Mouse (Mus musculus) olfactory bulb, adult 2 months (tissue): ENCODE measurements around the gene Tex11. TPM values are rescaled to one million over a fixed set of nuclear protein-coding genes. Genes with fewer than 3 reads are reported as not detected.
"Not testable (repeated sequence)": the region's sequence is repeated elsewhere in the genome, so short reads cannot be mapped to it uniquely, and the experiment has no call there.

Experiments used
- H3K27ac ChIP-seq: fragments of 200-500 bp; 2 replicates; pipeline ENCODE4 v1.5.1; 2012; ENCODE audit warnings: low read depth, low read length; ENCODE audit not compliant: insufficient read depth
- H3K4me1 ChIP-seq: fragments of 200-500 bp; 2 replicates; pipeline ENCODE4 v1.6.1; 2012; ENCODE audit warnings: low read length; ENCODE audit not compliant: control insufficient read depth, insufficient read depth
- H3K4me3 ChIP-seq: fragments of 200-500 bp; 2 replicates; pipeline ENCODE4 v1.5.1; 2012; ENCODE audit warnings: mild to moderate bottlenecking, low read depth, low read length, moderate library complexity; ENCODE audit not compliant: insufficient read depth
- CTCF ChIP-seq: fragments of 200-500 bp; IDR thresholded peaks from 2 replicates; pipeline ENCODE4 v1.5.1; 2012; ENCODE audit warnings: low read depth, mild to moderate bottlenecking, low read length, moderate library complexity; ENCODE audit not compliant: insufficient read depth
- POLR2A ChIP-seq: fragments of 200-500 bp; IDR thresholded peaks from 2 replicates; pipeline ENCODE4 v1.6.1; 2012; ENCODE audit warnings: mild to moderate bottlenecking, low read depth, low read length, moderate library complexity; ENCODE audit not compliant: insufficient read depth
- WGBS: fragments of 180-500 bp; shearing (Covaris S2); methylation state at CpG from one replicate; pipeline ENCODE4 v1.1.7; 2018; 5-methylcytosine and 5-hydroxymethylcytosine counted together
- polyA plus RNA-seq: library from polyadenylated mRNA; stranded (reverse); fragments of >200 nt; gene quantifications from 2 replicates; pipeline ENCODE4 v1.2.4, GENCODE M21; 2012; ENCODE audit warnings: low replicate concordance; ENCODE audit not compliant: missing spikeins, insufficient read depth, insufficient read length

The Tex11 gene
- polyA plus RNA-seq, result not detected in 2 replicates

DNA sequence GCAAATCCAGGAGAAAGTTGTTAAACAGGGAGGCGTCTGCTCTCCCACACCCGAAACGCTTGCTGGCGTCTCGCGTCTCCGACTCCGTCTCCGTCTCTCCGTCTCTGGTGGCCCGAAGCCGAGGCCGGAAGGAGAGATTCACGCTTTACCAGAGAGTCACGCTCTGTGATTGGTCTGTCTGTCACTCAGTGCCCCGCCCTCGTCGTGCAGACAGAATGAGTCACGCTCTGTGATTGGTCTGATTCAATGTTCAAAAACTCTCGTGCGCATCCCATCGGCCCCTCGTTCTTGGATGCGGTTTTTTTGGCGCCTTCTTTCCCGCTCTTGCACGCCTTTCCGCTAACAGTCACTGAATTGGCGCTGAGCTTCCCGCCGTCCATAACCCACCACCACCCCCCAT is at the start of gene Tex11:
Gene Tex11, minus strand, starts transcription at position 127 of the 400 bp plus-strand sequence.
- H3K4me1 ChIP-seq, result no peaks in the 10 kb centered on the region
- TF ChIP-seq CTCF (no peak), POLR2A (no peak)
- H3K4me3 ChIP-seq, result no peak within 1 kb of the TSS
- WGBS, result 91% methylated on average over 31 of the region's 31 CpGs
- H3K27ac ChIP-seq, result no peak within 1 kb of the TSS

DNA sequence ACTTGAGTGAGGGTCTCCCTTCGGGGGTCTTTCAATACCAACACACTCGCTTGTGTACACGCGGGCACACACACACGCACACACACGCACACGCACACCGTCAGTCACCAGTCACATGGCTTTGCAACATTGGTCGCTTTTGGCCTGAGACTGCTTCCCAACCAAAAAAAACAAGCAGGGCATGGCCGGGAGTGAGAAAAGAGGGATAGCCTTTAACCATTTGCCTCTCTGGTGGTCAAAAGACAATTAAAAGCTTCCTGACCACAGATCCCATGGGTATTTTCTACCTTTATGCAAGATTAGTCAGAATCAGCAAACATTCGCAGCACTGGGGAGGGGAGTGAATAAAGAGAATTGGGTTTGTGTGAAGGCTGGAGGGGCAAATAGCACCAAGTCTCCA is 26.5 kb upstream of the Tex11 start, which contains the start of gene Slc7a3:
Gene Slc7a3, minus strand, starts transcription at position 101 of the 400 bp plus-strand sequence.
- 44% methylated on average over 11 of the region's 11 CpGs for WGBS
- no peak within 1 kb of the TSS for H3K27ac ChIP-seq
- peaks cover 7% of the 10 kb centered on the region; the same call in 1 of the 2 replicates for H3K4me1 ChIP-seq
- TF ChIP-seq POLR2A (no peak), CTCF (no peak)
- H3K4me3 ChIP-seq, result 0 out of 2 replicates have a peak within 1 kb of the TSS, but pooled peaks have one; percentile 10

DNA sequence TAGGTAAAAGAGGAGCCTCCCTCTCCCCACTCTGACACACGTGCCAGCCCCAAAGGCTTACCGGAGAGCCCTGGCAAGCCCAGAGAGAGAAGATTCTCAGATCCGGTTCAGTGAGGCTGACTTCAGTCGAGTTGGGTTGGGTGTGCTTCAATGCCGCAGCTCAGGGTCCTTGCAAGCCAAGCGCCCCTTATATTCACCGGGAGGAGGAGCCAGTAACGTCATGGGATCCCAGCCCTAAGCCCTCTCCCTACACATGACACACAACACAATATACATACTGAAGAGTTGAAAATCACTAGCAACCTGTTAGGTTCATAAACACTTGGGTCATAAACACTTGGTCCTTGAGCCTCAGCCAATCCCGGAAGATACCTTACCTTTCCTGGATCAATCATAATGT is 25.7 kb upstream of the Tex11 start:
- 25% methylated on average over 9 of the region's 9 CpGs for WGBS

DNA sequence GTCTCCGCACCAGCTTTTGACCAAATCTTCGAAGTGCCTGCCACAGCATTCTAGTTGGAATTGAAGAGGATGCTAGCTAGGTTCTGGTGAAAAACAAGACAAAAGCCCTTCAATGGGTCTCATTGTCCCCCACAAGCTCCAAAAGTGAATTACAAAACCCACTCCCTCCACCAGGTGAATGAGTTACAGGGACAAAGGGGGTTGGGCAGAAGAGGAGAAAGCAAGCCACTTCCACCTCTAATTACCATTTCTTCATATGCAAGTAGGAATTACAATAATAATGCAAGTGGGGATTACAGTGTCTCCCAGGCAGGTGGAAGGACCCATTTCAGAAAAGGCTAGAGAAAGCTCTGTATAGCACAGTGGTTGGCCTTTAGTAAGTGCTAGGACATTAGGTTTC is 24.7 kb upstream of the Tex11 start:
- H3K4me3 ChIP-seq, result no peak overlapping the region
- peaks cover 7% of the 10 kb centered on the region; the same call in 1 of the 2 replicates for H3K4me1 ChIP-seq
- TF ChIP-seq CTCF, result no peak
- no peak for TF ChIP-seq POLR2A
- 77% methylated on average over 2 of the region's 2 CpGs for WGBS
- no peak overlapping the region for H3K27ac ChIP-seq

More for the DNA sequence above, 25.7 kb upstream of the Tex11 start:
- H3K4me3 ChIP-seq, result 0 out of 2 replicates have a peak overlapping the region, but pooled peaks have one; percentile 10
- H3K27ac ChIP-seq, H3K4me1 ChIP-seq: not testable (repeated sequence)

DNA sequence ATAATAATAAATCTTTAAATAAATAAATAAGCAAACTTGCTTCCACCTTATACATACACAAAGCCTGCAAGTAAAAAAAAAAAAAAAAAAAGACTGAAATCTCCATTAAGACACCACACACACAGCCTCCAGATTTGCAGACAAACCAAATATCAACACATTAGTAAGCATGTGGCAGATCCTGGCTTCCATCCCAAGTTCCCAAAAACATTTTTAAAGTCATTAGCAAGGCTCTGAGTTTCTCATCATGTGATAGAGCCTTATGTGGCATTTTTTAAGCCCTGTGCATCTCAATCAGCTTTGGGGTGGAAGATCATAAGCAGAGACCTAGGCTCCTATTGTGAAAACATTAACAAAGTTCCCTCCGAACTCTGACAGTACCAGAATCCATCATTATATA is 5.8 kb upstream of the Tex11 start:
- Histone ChIP-seq H3K27ac (no peak overlapping the region), H3K4me1 (no peaks in the 10 kb centered on the region), H3K4me3 (no peak overlapping the region)
- 62% methylated on average over 1 of the region's 1 CpGs for WGBS
- no peak for TF ChIP-seq CTCF
- TF ChIP-seq POLR2A, result no peak

DNA sequence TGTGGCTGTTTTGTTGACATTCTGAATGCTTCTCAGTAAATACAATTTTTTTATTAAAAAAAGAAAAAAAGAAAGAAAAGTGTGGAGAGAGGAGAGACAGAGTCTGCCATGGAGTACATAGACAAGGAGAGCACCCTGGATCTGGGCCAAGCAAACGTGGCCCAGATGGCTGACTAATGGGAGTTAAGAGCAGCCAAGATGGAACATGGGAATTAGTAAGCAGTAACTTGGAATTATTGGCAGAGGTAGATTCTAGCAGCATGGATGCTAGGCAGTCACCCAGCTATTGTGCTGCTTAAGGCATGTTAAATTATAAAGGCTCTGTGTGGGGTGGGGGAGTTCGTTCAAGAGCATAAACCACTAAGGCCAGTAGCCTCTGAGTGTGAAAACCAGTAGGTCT is 4.0 kb upstream of the Tex11 start:
- Histone ChIP-seq H3K4me3 (no peak overlapping the region), H3K4me1 (no peaks in the 10 kb centered on the region), H3K27ac (no peak overlapping the region)
- 36% methylated on average over 2 of the region's 2 CpGs for WGBS
- TF ChIP-seq CTCF, result no peak
- no peak for TF ChIP-seq POLR2A

DNA sequence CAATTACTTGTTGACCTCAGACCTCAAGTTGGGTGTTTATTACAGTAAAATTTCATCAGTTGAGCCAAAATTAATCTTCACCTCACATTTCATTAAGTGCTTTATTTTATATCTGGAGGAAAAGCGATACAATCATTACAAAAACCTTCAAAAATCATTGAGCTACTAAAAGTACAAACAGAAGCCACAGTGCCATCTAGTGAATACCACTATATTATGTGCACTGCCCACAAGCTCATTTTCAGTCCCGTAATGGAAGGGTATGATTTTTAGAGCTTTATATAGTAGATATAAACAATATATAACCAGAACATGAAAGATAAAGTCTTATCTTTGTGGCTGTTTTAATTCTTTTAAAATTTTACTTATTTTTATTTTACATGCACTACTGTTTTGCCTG is 115.8 kb downstream of the Tex11 start:
- H3K4me3 ChIP-seq, result no peak overlapping the region
- no peaks in the 10 kb centered on the region for H3K4me1 ChIP-seq
- no peak overlapping the region for H3K27ac ChIP-seq
- TF ChIP-seq POLR2A (no peak), CTCF (no peak)
- WGBS, result 14% methylated on average over 2 of the region's 2 CpGs

DNA sequence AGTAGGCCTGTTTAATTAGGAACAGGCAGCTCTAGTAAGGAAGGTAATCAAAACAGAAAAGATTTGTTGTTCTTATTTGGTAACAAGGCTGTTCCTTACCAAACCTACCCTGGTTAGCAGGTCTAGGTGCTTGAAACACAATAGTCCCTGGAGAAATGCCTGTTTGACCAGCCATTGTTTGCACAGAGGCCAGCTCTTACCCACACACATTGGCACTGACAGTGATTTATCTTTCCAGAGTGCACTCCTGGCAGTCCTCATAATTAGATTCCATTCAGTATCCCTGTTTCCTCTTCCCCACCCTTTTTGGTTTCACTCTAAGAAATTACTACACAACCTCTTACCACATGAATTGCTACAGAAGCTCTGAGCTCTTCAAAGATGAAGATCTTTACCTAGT is 220.3 kb downstream of the Tex11 start:
- H3K4me3 ChIP-seq, result no peak overlapping the region
- H3K4me1 ChIP-seq, result no peaks in the 10 kb centered on the region
- TF ChIP-seq POLR2A (no peak), CTCF (no peak)
- H3K27ac ChIP-seq, result no peak overlapping the region

DNA sequence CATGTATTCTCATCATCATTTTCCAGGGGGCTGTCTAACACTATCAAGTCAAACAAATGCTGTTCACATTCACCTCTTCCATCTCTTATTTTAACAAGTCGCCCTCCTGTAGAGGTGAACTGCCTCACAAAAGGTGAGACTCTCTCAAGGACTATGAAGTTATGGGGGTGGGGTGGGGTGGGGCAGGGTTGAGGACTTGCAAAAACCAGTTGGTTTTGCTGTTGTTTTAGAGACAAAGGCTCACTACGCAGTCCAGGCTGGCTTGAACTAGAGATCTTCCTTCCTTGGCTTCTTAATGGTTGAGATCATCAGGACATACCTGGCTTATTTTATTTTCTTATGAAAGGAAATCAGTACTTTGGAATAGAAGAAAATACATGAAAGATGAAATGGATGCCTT is 226.7 kb downstream of the Tex11 start:
- no peak for TF ChIP-seq POLR2A
- TF ChIP-seq CTCF, result no peak
- Histone ChIP-seq H3K27ac (no peak overlapping the region), H3K4me1 (no peaks in the 10 kb centered on the region), H3K4me3 (no peak overlapping the region)
- WGBS, result 90% methylated on average over 2 of the region's 2 CpGs

DNA sequence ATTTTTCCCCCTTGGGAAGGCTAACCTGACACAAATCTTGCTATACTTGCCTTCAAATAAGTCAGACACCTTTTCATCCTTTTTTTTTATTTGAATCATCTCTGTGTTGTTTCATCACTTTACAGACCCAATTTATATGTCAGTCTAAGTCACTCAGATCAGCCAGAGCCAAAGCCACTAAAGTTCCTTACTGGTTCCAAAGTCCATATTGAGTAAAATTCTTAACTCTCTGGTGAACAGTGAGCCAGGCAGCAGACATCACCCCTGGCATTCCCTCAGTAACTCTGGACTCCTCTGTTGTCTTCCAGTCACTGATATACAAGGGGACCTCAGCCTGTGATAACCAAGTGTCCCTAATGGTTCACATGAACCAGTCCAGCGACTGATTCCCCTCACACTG is 233.9 kb downstream of the Tex11 start:
- Histone ChIP-seq H3K27ac (no peak overlapping the region), H3K4me3 (no peak overlapping the region), H3K4me1 (no peaks in the 10 kb centered on the region)
- TF ChIP-seq CTCF (no peak), POLR2A (no peak)
- WGBS, result 78% methylated on average over 1 of the region's 1 CpGs
